Mouse (Mus musculus) spleen, adult 2 months (tissue): ENCODE measurements at regions not wholly inside any gene's neighbourhood (a gene's known extent, or its start where the extent isn't known, plus 50 kb on each side); places are given as distances from the start of the nearest gene placed in this dataset.

Experiments used
- CTCF ChIP-seq: fragments of 200-500 bp; IDR thresholded peaks from 2 replicates; pipeline ENCODE4 v1.5.1; 2011; ENCODE audit warnings: mild to moderate bottlenecking, inconsistent platforms; ENCODE audit not compliant: insufficient read depth, insufficient read length, insufficient replicate concordance; ENCODE audit errors: extremely low read depth
- POLR2A ChIP-seq: fragments of 200-500 bp; IDR thresholded peaks from 2 replicates; pipeline ENCODE4 v1.6.1; 2011; ENCODE audit warnings: low read depth, low read length, inconsistent platforms

DNA sequence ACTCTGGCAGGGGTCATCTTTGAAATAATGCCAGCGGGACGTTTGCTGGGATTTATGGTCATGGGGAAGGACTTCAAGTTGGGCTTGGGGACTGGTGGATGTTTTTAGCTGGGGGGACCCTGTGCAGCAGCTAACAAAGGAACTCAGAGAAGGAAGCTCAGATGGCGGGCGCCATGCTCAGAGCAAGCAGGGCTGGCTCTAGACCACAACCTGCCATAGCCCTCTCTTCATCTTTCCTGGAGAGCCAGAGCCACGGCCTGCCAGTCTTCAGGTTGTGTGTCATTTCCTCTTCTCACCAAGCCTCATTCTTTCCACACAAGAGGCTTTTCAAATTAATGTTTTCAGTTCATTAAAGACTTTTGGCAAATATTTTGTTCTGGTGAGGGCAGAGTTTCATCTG, 219.9 kb downstream of the Bcl11a start:
- no peak for TF ChIP-seq CTCF
- TF ChIP-seq POLR2A = no peak
